Mouse (Mus musculus) midbrain, embryonic 10.5 days (tissue): ENCODE results near the gene Kcnj15. TPM values are rescaled to one million over a fixed set of nuclear protein-coding genes. Genes with fewer than 3 reads are reported as not detected.

Experiments
- DNase-seq: peaks from one replicate; pipeline ENCODE4 v3.0.0-alpha.2; 2017; ENCODE audit warnings: low spot score
- H3K27ac ChIP-seq: fragments of 300-500 bp; sonication (generic); replicated peaks from 2 replicates; pipeline ENCODE4 v1.5.1; 2016; ENCODE audit warnings: mild to moderate bottlenecking
- H3K27me3 ChIP-seq: fragments of 300-500 bp; sonication (generic); 2 replicates; pipeline ENCODE4 v1.6.1; 2016; ENCODE audit warnings: low read depth, mild to moderate bottlenecking; ENCODE audit not compliant: poor library complexity, severe bottlenecking
- H3K36me3 ChIP-seq: fragments of 300-500 bp; sonication (generic); 2 replicates; pipeline ENCODE4 v1.6.1; 2016; ENCODE audit warnings: mild to moderate bottlenecking, moderate library complexity
- H3K4me1 ChIP-seq: fragments of 300-500 bp; sonication (generic); 2 replicates; pipeline ENCODE4 v1.6.1; 2016
- H3K4me3 ChIP-seq: fragments of 300-500 bp; sonication (generic); 2 replicates; pipeline ENCODE4 v1.5.1; 2016; ENCODE audit warnings: mild to moderate bottlenecking, moderate library complexity
- H3K9me3 ChIP-seq: fragments of 300-500 bp; sonication (generic); replicated peaks from 2 replicates; pipeline ENCODE4 v1.6.1; 2016; ENCODE audit warnings: mild to moderate bottlenecking
- WGBS: fragments of 180-500 bp; shearing (Covaris S2); methylation state at CpG from one replicate; pipeline ENCODE4 v1.1.7; 2016; 5-methylcytosine and 5-hydroxymethylcytosine counted together
- polyA plus RNA-seq: library from polyadenylated mRNA; unstranded; fragments of >200 nt; fragmentation: Nextera tagmentation; extraction: Ambion mirVana; gene quantifications from 2 replicates; pipeline ENCODE4 v1.2.1, GENCODE M21; 2016

Kcnj15 gene
- polyA plus RNA-seq, 1 experiment from 2014 or later: 0.17 TPM

- Histone ChIP-seq H3K36me3 (no peaks in the 10 kb centered on the region), H3K4me1 (no peaks in the 10 kb centered on the region), H3K4me3 (no peak overlapping the region), H3K27me3 (no peaks in the 10 kb centered on the region), H3K9me3 (no peaks in the 10 kb centered on the region), H3K27ac (no peak overlapping the region)
- DNase-seq: no peak
- 81% methylated on average over 5 of the region's 5 CpGs for WGBS
Measured at GRCm38 (mm10) chr16:95332159-95332558, 74.8 kb downstream of the Kcnj15 start.

- H3K4me1 ChIP-seq: peaks cover 8% of the 10 kb centered on the region; the same call in 1 of the 2 replicates
- 34% methylated on average over 28 of the region's 28 CpGs for WGBS
- DNase-seq: peak; percentile 74
- peak overlapping the region; percentile 37 for H3K4me3 ChIP-seq
- H3K9me3 ChIP-seq: no peaks in the 10 kb centered on the region
- H3K27ac ChIP-seq: peak overlapping the region; percentile 4; the same call in 1 of the 2 replicates
- no peaks in the 10 kb centered on the region for H3K36me3 ChIP-seq
- H3K27me3 ChIP-seq: peaks cover 5% of the 10 kb centered on the region; the same call in 1 of the 2 replicates
Measured at GRCm38 (mm10) chr16:95340885-95341791, 83.8 kb downstream of the Kcnj15 start.

DNA sequence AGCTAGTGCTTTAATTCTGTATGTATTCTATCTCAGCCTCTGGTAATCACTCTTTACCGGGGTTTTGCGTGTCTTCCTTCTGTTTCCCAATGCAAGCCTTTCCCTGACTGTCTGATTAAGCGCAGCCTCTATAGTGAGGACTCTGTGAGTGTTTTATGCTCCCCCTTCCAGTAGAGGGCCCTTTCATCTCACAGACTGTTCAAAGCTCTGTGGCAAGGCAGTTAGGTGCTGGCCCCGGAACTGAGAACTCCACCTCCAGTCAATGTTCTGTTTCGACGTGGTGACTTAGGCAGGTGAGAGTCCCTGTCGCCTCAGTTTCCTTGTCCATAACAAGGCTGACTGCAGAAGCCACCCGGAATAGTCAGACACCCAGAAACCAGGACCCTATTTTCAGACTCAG lies 84.7 kb downstream of the Kcnj15 start:
- Histone ChIP-seq H3K27ac (no peak overlapping the region), H3K36me3 (no peaks in the 10 kb centered on the region), H3K4me1 (peaks cover 14% of the 10 kb centered on the region; the same call in 1 of the 2 replicates), H3K4me3 (no peak overlapping the region), H3K9me3 (no peaks in the 10 kb centered on the region), H3K27me3 (peaks cover 5% of the 10 kb centered on the region; the same call in 1 of the 2 replicates)
- DNase-seq: no peak
- 76% methylated on average over 8 of the region's 8 CpGs for WGBS

GRCm38 (mm10) chr16:95344961-95345360 lies 87.6 kb downstream of the Kcnj15 start:
- H3K36me3 ChIP-seq: no peaks in the 10 kb centered on the region
- H3K9me3 ChIP-seq: no peaks in the 10 kb centered on the region
- no peak overlapping the region for H3K4me3 ChIP-seq
- H3K27ac ChIP-seq: no peak overlapping the region
- no peak for DNase-seq
- peaks cover 5% of the 10 kb centered on the region; the same call in 1 of the 2 replicates for H3K27me3 ChIP-seq
- 58% methylated on average over 10 of the region's 10 CpGs for WGBS
- peaks cover 19% of the 10 kb centered on the region; the same call in 1 of the 2 replicates for H3K4me1 ChIP-seq

DNA sequence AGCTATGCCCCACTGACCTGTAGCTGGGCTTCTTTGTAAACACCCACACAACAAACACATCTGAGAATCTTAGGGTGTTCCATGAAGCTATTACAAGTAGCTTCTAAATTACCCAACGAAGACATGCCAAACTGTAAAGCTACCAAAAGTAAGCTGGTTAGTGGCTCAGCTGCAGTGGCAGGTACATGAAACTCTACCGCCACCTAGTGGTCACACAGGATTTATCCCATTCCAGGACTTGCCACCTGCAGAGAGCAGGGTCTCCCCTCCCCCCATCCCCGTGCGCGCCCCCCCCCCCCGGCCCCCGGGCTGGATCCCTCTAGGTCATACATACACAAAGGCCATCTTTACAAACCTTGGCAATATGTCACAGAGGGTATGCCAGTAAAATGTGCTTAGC lies 88.5 kb downstream of the Kcnj15 start:
- Histone ChIP-seq H3K4me3 (no peak overlapping the region), H3K27me3 (no peaks in the 10 kb centered on the region), H3K9me3 (no peaks in the 10 kb centered on the region), H3K36me3 (no peaks in the 10 kb centered on the region), H3K4me1 (peaks cover 19% of the 10 kb centered on the region; the same call in 1 of the 2 replicates), H3K27ac (no peak overlapping the region)
- WGBS: 11% methylated on average over 7 of the region's 7 CpGs
- peak; percentile 76 for DNase-seq

- WGBS: 5% methylated on average over 3 of the region's 3 CpGs
- H3K36me3 ChIP-seq: no peaks in the 10 kb centered on the region
- H3K27ac ChIP-seq: peak overlapping the region; percentile 1; the same call in 1 of the 2 replicates
- H3K4me3 ChIP-seq: no peak overlapping the region
- DNase-seq: no peak
- H3K4me1 ChIP-seq: peaks cover 22% of the 10 kb centered on the region
- no peaks in the 10 kb centered on the region for H3K9me3 ChIP-seq
- no peaks in the 10 kb centered on the region for H3K27me3 ChIP-seq
Measured at GRCm38 (mm10) chr16:95347202-95347601, 89.8 kb downstream of the Kcnj15 start.

GRCm38 (mm10) chr16:95348555-95348954 lies 91.2 kb downstream of the Kcnj15 start:
- peaks cover 24% of the 10 kb centered on the region for H3K4me1 ChIP-seq

DNA sequence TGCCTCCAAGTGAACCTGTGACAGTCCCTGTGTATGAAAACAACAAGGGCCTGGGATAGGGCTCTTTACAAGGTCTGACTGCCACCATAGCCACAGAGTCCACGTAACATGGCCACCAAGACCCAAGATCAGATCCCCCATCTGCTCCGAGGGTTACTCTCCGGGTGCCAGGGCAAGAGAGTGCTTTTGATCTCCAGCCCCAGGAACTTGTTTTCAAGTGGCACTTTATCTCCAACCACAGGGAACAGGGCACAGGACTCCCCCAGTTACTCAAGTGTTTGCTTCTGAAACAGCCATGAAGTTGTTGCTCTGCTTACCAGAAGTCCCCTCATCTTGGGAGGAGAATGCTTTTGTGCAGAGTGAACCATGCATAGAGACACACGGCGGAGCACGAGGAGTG lies 92.0 kb downstream of the Kcnj15 start:
- peaks cover 24% of the 10 kb centered on the region for H3K4me1 ChIP-seq
- no peak overlapping the region for H3K4me3 ChIP-seq
- DNase-seq: no peak
- WGBS: 91% methylated on average over 6 of the region's 6 CpGs
- no peaks in the 10 kb centered on the region for H3K27me3 ChIP-seq
- H3K36me3 ChIP-seq: no peaks in the 10 kb centered on the region
- no peak overlapping the region for H3K27ac ChIP-seq
- H3K9me3 ChIP-seq: no peaks in the 10 kb centered on the region

More at GRCm38 (mm10) chr16:95348555-95348954, 91.2 kb downstream of the Kcnj15 start:
- no peaks in the 10 kb centered on the region for H3K9me3 ChIP-seq
- no peaks in the 10 kb centered on the region for H3K27me3 ChIP-seq
- no peak overlapping the region for H3K4me3 ChIP-seq
- no peak for DNase-seq
- H3K36me3 ChIP-seq: no peaks in the 10 kb centered on the region
- 92% methylated on average over 9 of the region's 9 CpGs for WGBS
- H3K27ac ChIP-seq: no peak overlapping the region

- WGBS: 85% methylated on average over 5 of the region's 5 CpGs
- Histone ChIP-seq H3K9me3 (no peaks in the 10 kb centered on the region), H3K36me3 (no peaks in the 10 kb centered on the region), H3K4me1 (peaks cover 24% of the 10 kb centered on the region), H3K27me3 (no peaks in the 10 kb centered on the region), H3K27ac (no peak overlapping the region), H3K4me3 (no peak overlapping the region)
- no peak for DNase-seq
Measured at GRCm38 (mm10) chr16:95349745-95350144, 92.4 kb downstream of the Kcnj15 start.
